Mouse (Mus musculus) brain, embryonic 14.5 days (tissue): Measurements from ENCODE around the gene Lgr4.

Experiments used
- CTCF ChIP-seq: fragments of 200-500 bp; IDR thresholded peaks from 2 replicates; pipeline ENCODE4 v1.5.1; 2012; ENCODE audit warnings: inconsistent platforms, mild to moderate bottlenecking, moderate library complexity, borderline replicate concordance; ENCODE audit not compliant: insufficient read depth, insufficient read length; ENCODE audit errors: extremely low read depth
- POLR2A ChIP-seq: fragments of 200-500 bp; IDR thresholded peaks from 2 replicates; pipeline ENCODE4 v1.6.1; 2012; ENCODE audit warnings: mild to moderate bottlenecking, inconsistent platforms, borderline replicate concordance; ENCODE audit not compliant: poor library complexity, insufficient read depth, insufficient read length, severe bottlenecking; ENCODE audit errors: extremely low read depth

- TF ChIP-seq CTCF (no peak), POLR2A (no peak)
Measured at GRCm38 (mm10) chr2:109920471-109920870, 3.0 kb downstream of the Lgr4 start.
